Mouse (Mus musculus): ENCODE data around the gene Vstm2b. TPM values are rescaled to one million over a fixed set of nuclear protein-coding genes. Genes with fewer than 3 reads are reported as not detected.

The Vstm2b gene
- polyA plus RNA-seq (2014; fragmentation: Illumina TruSeq; extraction: RNeasy Lipid Tissue Mini Kit (QIAGEN cat#74804); ENCODE audit: low read depth, low replicate concordance), result not detected

GRCm38 (mm10) chr7:40898096-40898710 is at the start of gene Vstm2b:
TSS of gene Vstm2b (plus strand) at chr7:40898328.

Other genes with a start within 250 kb of the Vstm2b start
- not detected for gene 4930433I11Rik, start 89.2 kb downstream of the Vstm2b start, polyA plus RNA-seq (2014; fragmentation: Illumina TruSeq; extraction: RNeasy Lipid Tissue Mini Kit (QIAGEN cat#74804); ENCODE audit: low read depth, low replicate concordance)
- gene Gm4884, start 134.4 kb downstream of the Vstm2b start, polyA plus RNA-seq (2014; fragmentation: Illumina TruSeq; extraction: RNeasy Lipid Tissue Mini Kit (QIAGEN cat#74804); ENCODE audit: low read depth, low replicate concordance), result not detected